ENCODE assay signal across 25 mouse cellular contexts in genomic region chr1:89697241-89697640, GRCm38 (mm10).
"Had no signal": no experiment of that assay in that cellular context is flagged by ENCODE, and none has a peak within 500 bp of the region (broad histone marks: within the 10 kb centered on the region; RNA-seq: fewer than 3 reads in every experiment).

No protein-coding gene starts in this region.

- H3K4me3 ChIP-seq: layer of hippocampus, adult 2 months; limb, embryonic 10.5 days; limb, embryonic 13.5 days; liver, embryonic 12.5 days; liver, embryonic 15.5 days; lung, embryonic 15.5 days; megakaryocyte, embryonic 14.5 days; midbrain, embryonic 10.5 days; midbrain, embryonic 13.5 days; myocyte; neural tube, embryonic 13.5 days; stomach, embryonic 15.5 days had no signal

- DNase-seq: kidney, postnatal 25 days; layer of hippocampus, adult 9-11 months; liver; lung, adult 18-20 months; lung, postnatal 10 days; lung, postnatal 36 days; right cerebral cortex, postnatal 25 days; spleen, adult 18-20 months; thymus, adult 18-20 months; thymus, postnatal 14 days; thymus, postnatal 4 days had no signal

- H3K36me3 ChIP-seq: liver, embryonic 12.5 days; liver, embryonic 15.5 days; lung, embryonic 15.5 days; stomach, embryonic 15.5 days had no signal

- ATAC-seq: liver, embryonic 12.5 days; midbrain, embryonic 13.5 days; midbrain, embryonic 16.5 days had no signal

- H3K4me1 ChIP-seq: liver, embryonic 12.5 days; liver, embryonic 15.5 days; lung, embryonic 15.5 days; megakaryocyte, embryonic 14.5 days; stomach, embryonic 15.5 days had no signal

- H3K9me3 ChIP-seq: limb, embryonic 10.5 days; limb, embryonic 13.5 days; liver, embryonic 12.5 days; liver, embryonic 15.5 days; lung, embryonic 15.5 days; megakaryocyte, embryonic 14.5 days; midbrain, embryonic 10.5 days; midbrain, embryonic 13.5 days; neural tube, embryonic 13.5 days; stomach, embryonic 15.5 days had no signal

- H3K4me2 ChIP-seq: limb, embryonic 13.5 days; liver, embryonic 12.5 days; liver, embryonic 15.5 days; lung, embryonic 15.5 days; midbrain, embryonic 13.5 days; neural tube, embryonic 13.5 days; stomach, embryonic 15.5 days had no signal

- H3K9ac ChIP-seq: limb, embryonic 13.5 days; liver, embryonic 12.5 days; liver, embryonic 15.5 days; lung, embryonic 15.5 days; midbrain, embryonic 13.5 days; neural tube, embryonic 13.5 days; stomach, embryonic 15.5 days had no signal

- H3K27me3 ChIP-seq: limb, embryonic 13.5 days; liver, embryonic 12.5 days; liver, embryonic 15.5 days; lung, embryonic 15.5 days; stomach, embryonic 15.5 days had no signal

- H3K27ac ChIP-seq: kidney, postnatal 0 days; layer of hippocampus, adult 2 months; limb, embryonic 10.5 days; limb, embryonic 13.5 days; liver, embryonic 12.5 days; liver, embryonic 15.5 days; lung, embryonic 15.5 days; midbrain, embryonic 10.5 days; midbrain, embryonic 13.5 days; neural tube, embryonic 13.5 days; stomach, embryonic 15.5 days had no signal
